Mouse (Mus musculus): ENCODE measurements around the gene Jam2.

DNA sequence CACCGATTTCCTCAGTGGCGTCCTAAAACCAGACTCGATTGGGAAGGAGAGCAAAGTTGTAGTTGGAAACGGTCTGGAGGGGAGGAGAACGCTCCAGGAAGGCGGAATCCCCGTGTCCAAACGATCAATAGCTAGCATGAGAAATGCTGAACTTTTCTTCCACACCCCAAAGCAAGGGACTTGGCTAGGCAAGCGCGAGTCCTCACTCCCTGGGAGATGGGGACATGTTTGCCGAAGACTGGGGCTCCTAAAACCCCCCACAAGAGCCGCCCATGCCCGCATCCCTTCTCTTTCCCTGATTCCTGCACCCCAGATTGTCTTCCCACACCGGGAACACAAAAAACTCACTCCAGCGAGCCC, 39.1 kb upstream of the Jam2 start:
- no peak for TF ChIP-seq EP300 (IDR thresholded peaks at IDR 0.05; ENCODE audit: insufficient read depth, low read depth, low read length)
- no peak for TF ChIP-seq CTCF (IDR thresholded peaks at IDR 0.05)
